Mouse (Mus musculus) left cerebral cortex, adult 18-20 months (tissue): Measurements from ENCODE around the gene Cyfip2. TPM values are rescaled to one million over a fixed set of nuclear protein-coding genes. Genes with fewer than 3 reads are reported as not detected.

Source experiments
- DNase-seq, 2 experiments: peaks; one replicate each; pipeline ENCODE4 v3.0.0; 2021 to 2022; ENCODE audit warnings: low spot score in 2 of 2, mixed read lengths in 1 of 2
- long read RNA-seq, 2 experiments: library from polyadenylated mRNA; stranded (forward); transcript quantifications; one replicate each; pipeline ENCODE4 v2.0.0; 2021
- total RNA-seq, 2 experiments: library from RNA; stranded (reverse); gene quantifications; 2 replicates each; pipeline ENCODE4 v1.2.3; 2021

Cyfip2 gene
- 100 to 1,000 TPM; 619 to 654 TPM for total RNA-seq
- long read RNA-seq, experiment 1, full-length matches to known transcripts = 136 of 366 reads
- long read RNA-seq, experiment 1, partial matches to known transcripts = 187 of 366 reads
- long read RNA-seq, experiment 1, other reads (novel, unspliced or antisense) = 43 of 366 reads
- long read RNA-seq, experiment 2, full-length matches to known transcripts = 45 of 203 reads
- long read RNA-seq, experiment 2, partial matches to known transcripts = 81 of 203 reads
- long read RNA-seq, experiment 2, other reads (novel, unspliced or antisense) = 77 of 203 reads

- DNase-seq = no peak
Observed at GRCm38 (mm10) chr11:46312523-46313035, at the start of gene Cyfip2. Cyfip2 (minus strand) TSS chr11:46312859.

- no peak for DNase-seq
Observed at GRCm38 (mm10) chr11:46360991-46361665, 48.5 kb upstream of the Cyfip2 start.

- no peak for DNase-seq
Observed at GRCm38 (mm10) chr11:46358369-46358768, 45.7 kb upstream of the Cyfip2 start.

- DNase-seq = no peak
Observed at GRCm38 (mm10) chr11:46349681-46350410, 37.2 kb upstream of the Cyfip2 start.

DNA sequence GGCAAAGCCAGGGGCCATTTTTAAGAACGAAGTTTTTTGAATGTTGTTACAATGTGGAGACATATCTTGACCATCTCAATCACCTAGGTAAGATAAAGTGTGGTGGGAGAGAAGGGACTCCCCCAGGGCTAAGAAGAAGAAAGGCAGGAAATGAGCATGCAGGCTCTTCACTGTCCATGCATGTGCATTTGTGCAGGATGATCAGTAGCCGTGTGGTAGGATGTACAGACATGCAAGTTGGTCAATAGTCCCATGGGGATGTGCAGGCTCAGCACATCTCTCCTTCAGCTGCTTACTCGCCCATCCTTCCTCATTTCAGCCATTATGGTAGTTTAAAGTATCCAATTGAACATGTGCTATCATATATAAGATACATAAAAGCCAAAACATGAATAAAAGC is 35.8 kb upstream of the Cyfip2 start:
- no peak for DNase-seq

- DNase-seq = no peak
Observed at GRCm38 (mm10) chr11:46347756-46348155, 35.1 kb upstream of the Cyfip2 start.

- no peak for DNase-seq
Observed at GRCm38 (mm10) chr11:46343886-46344546, 31.4 kb upstream of the Cyfip2 start.

- DNase-seq = no peak
Observed at GRCm38 (mm10) chr11:46341960-46342359, 29.3 kb upstream of the Cyfip2 start.

GRCm38 (mm10) chr11:46336020-46336419 is 23.4 kb upstream of the Cyfip2 start:
- no peak for DNase-seq

DNA sequence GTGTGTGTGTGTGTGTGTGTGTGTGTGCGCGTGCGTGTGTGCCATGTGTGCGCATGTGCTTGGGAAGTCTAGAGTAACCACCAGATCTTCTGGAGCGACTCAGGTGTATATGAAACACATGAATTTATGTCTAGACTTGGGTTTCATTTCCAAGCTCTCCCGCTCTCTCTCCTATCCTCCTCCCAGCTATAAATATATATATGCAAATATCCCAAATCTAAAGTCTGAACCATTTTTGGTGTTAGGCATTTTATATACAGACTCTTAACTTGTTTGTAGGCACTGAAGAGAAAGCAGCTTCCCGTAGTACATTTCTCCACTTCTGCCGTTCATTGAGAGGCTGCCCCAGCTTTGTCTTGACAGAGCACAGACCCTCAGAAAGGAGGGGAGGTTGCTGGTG is 19.6 kb upstream of the Cyfip2 start:
- DNase-seq = no peak

DNA sequence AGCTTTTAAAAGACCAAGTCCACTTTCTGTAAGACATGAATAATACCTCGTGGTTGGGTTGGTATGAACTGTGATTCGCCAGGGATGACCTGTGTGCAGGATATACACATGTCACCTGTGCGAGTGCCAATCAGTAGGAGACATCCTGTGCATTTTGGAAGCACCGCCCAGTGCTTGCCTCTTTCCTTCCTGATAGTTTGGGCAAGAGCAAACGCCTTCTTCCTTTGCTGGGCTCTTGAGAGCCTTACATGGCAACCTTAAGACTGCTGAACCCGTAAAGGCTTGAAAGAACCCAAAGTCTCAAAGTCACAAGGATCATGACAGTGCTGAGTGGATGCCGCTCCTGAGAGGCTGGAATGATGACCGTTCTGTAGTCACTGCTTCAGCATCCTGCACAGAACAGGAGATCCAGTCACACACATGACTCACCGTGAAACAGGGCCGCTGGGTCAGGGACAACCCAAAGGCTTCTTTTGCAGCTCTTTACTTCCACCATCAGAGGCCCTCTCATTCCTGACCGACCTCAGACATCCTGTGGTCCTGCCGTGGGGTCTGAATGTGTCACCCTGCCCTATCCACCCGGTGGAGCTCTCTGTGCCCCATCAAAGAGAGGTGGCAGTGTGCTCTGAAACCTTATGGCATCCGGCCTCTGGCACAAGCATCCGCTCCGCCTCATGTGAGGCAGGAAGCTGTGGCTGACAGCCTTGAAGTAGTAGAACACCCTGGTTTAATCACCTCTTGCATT is 13.8 kb upstream of the Cyfip2 start:
- DNase-seq = no peak

- no peak for DNase-seq
Observed at GRCm38 (mm10) chr11:46321559-46321958, 8.9 kb upstream of the Cyfip2 start.

DNA sequence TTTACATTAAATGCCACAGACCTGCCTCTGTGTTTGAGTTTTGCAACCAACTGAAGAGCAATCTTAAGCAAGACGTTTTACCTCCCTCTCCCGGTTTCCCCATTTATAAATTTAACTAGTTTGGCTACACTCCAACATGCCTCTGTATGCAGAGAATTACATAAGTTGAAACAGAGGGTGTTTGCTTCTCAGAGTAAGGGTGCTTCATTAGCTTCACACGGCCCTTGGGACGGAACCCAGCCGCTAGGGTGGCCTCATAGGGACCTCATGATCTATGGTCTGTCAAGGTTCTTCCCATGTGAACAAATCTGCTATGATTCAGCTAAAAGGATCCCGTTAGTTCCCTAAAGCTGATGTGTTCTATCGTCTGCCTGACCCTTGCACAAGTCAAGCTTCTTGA is 1.9 kb upstream of the Cyfip2 start:
- DNase-seq = no peak

- DNase-seq = peak; percentile 64 to 72
Observed at GRCm38 (mm10) chr11:46313851-46314250, 1.2 kb upstream of the Cyfip2 start.

- peak; percentile 47 to 65 for DNase-seq
Observed at GRCm38 (mm10) chr11:46311703-46312522, 746 bp downstream of the Cyfip2 start.

DNA sequence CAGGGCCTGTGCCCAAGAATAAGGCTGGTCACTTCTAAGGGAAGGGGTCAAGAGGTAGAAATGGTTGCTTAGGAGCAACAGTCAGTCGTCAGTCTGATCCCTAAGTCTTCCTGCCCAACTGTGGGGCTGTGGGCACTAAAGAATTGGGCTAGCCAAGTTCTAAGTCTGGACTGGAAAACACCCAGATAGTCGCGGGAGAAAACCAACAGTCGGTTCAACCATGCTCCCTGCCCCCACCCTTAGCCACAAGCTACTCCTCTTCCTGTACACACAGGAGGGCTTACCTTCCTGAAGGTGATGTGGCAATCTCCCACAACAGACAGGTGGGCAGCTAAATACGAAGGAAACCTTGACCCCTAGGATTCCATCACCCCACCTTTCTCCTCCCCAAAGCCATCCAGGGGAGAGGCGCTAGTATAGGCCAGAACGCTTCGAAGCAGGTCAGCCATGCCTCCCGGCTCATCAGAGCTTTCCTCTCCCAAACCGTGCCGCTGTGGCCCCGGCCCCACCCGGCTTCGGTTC is 1.4 kb downstream of the Cyfip2 start:
- peak; percentile 42 to 43 for DNase-seq

- no peak for DNase-seq
Observed at GRCm38 (mm10) chr11:46310647-46311063, 2.0 kb downstream of the Cyfip2 start.

GRCm38 (mm10) chr11:46309808-46310555 is 2.7 kb downstream of the Cyfip2 start:
- DNase-seq = no peak
